Mouse (Mus musculus) limb, embryonic 15.5 days (tissue): ENCODE measurements at regions not wholly inside any gene's neighbourhood (a gene's known extent, or its start where the extent isn't known, plus 50 kb on each side); places are given as distances from the start of the nearest gene placed in this dataset.
"Not testable (repeated sequence)": the region's sequence is repeated elsewhere in the genome, so short reads cannot be mapped to it uniquely, and the experiment has no call there.

ENCODE experiments used
- ATAC-seq: fragments of 200-750 bp; cut with Nextera tagmentation; 2 replicates; pipeline ENCODE4 v1.8.0; 2017; ENCODE audit warnings: low read depth, moderate TSS enrichment; ENCODE audit not compliant: insufficient number of reproducible peaks, low FRiP score, low TSS enrichment
- H3K27ac ChIP-seq: fragments of 300-500 bp; sonication (generic); 2 replicates; pipeline ENCODE4 v1.5.1; 2015; ENCODE audit warnings: moderate library complexity, mild to moderate bottlenecking, inconsistent platforms
- H3K27me3 ChIP-seq: fragments of 300-500 bp; sonication (generic); 2 replicates; pipeline ENCODE4 v1.6.1; 2015; ENCODE audit warnings: inconsistent platforms
- H3K36me3 ChIP-seq: fragments of 300-500 bp; sonication (generic); 2 replicates; pipeline ENCODE4 v1.6.1; 2015; ENCODE audit warnings: inconsistent platforms
- H3K4me1 ChIP-seq: fragments of 300-500 bp; sonication (generic); 2 replicates; pipeline ENCODE4 v1.6.1; 2015; ENCODE audit warnings: inconsistent platforms
- H3K4me2 ChIP-seq: fragments of 300-500 bp; sonication (generic); 2 replicates; pipeline ENCODE4 v1.6.1; 2015; ENCODE audit warnings: mild to moderate bottlenecking, inconsistent platforms
- H3K4me3 ChIP-seq: fragments of 300-500 bp; sonication (generic); 2 replicates; pipeline ENCODE4 v1.5.1; 2015; ENCODE audit warnings: mild to moderate bottlenecking, inconsistent platforms
- H3K9ac ChIP-seq: fragments of 300-500 bp; sonication (generic); 2 replicates; pipeline ENCODE4 v1.6.1; 2015; ENCODE audit warnings: inconsistent platforms
- H3K9me3 ChIP-seq: fragments of 300-500 bp; sonication (generic); 2 replicates; pipeline ENCODE4 v1.6.1; 2016; ENCODE audit warnings: inconsistent platforms
- WGBS: fragments of 180-500 bp; shearing (Covaris S2); methylation state at CpG from one replicate; pipeline ENCODE4 v1.1.7; 2015; 5-methylcytosine and 5-hydroxymethylcytosine counted together

DNA sequence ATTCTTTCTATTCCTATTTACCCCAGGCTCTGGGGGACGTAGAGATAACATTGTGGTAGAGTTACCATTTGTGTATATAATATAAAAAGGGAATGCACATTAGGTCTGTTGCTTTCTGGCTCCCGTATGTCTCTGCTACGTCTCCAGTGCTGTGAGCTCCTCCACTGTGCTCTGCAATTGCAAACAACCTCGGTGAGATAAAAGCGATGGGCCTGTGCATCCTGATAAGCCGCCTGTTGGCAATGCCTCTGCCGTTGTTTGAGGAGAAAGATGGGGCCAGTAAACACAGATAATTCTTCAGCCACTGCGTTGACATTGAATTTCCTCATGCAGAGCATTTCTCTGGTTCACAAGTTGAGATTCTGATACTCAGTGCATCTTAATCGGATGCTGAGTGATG, 424.9 kb downstream of the Cbln4 start:
- H3K27me3 ChIP-seq: peaks cover 3% of the 10 kb centered on the region; the same call in 1 of the 2 replicates
- H3K36me3 ChIP-seq: no peaks in the 10 kb centered on the region
- no peaks in the 10 kb centered on the region for H3K9me3 ChIP-seq
- 73% methylated on average over 9 of the region's 9 CpGs for WGBS
- no peak overlapping the region for H3K27ac ChIP-seq
- no peaks in the 10 kb centered on the region for H3K4me1 ChIP-seq
- no peak overlapping the region for H3K4me3 ChIP-seq
- no peak overlapping the region for H3K9ac ChIP-seq
- ATAC-seq: no peak
- H3K4me2 ChIP-seq: no peak overlapping the region

DNA sequence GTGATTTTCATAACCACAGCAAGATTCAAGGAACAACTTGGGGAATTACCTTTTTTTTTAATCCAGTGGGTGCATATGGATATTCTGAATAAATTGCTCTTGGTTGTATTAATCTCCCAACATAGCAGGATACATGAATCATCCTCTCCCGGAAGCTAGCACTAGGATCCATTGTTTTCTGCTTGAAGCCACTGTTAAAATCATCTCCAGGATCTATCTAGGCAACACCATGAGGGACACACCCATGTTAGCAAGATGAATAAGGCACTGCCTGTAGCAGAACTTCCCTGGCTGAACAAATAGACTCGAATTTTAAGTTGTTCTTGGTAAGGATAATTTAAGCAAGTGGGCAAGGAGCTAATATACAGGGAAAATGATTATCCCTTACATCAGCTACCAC, 427.8 kb downstream of the Cbln4 start:
- no peaks in the 10 kb centered on the region for H3K9me3 ChIP-seq
- no peaks in the 10 kb centered on the region for H3K27me3 ChIP-seq
- no peak overlapping the region for H3K4me3 ChIP-seq
- no peaks in the 10 kb centered on the region for H3K36me3 ChIP-seq
- no peak overlapping the region for H3K27ac ChIP-seq
- H3K9ac ChIP-seq: no peak overlapping the region
- ATAC-seq: no peak
- H3K4me2 ChIP-seq: no peak overlapping the region
- WGBS: 68% methylated on average over 2 of the region's 2 CpGs
- H3K4me1 ChIP-seq: no peaks in the 10 kb centered on the region

DNA sequence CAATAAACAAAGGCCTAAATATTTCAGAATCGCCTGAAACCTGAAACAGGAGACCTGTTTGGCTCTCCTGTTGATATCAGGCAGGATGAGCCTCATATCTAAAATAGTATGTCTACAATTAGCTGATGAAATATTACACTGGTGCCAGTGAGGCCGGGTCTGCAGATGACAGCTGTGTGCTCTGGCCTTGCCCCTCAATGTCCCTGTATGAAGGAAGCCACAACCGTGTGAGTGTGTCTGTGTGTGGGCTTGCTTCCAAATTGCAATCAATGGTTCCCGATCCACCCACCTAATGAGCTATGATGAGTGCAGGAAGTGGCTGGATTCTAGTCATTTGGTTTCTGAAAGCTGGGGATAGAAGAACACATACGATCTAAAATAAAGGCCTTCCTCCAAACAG, 438.2 kb downstream of the Cbln4 start:
- Histone ChIP-seq H3K27me3 (no peaks in the 10 kb centered on the region), H3K9ac (no peak overlapping the region), H3K27ac (no peak overlapping the region), H3K36me3 (no peaks in the 10 kb centered on the region), H3K4me2 (no peak overlapping the region), H3K4me3 (no peak overlapping the region), H3K4me1 (no peaks in the 10 kb centered on the region), H3K9me3 (no peaks in the 10 kb centered on the region)
- ATAC-seq: no peak
- WGBS: 64% methylated on average over 5 of the region's 5 CpGs

DNA sequence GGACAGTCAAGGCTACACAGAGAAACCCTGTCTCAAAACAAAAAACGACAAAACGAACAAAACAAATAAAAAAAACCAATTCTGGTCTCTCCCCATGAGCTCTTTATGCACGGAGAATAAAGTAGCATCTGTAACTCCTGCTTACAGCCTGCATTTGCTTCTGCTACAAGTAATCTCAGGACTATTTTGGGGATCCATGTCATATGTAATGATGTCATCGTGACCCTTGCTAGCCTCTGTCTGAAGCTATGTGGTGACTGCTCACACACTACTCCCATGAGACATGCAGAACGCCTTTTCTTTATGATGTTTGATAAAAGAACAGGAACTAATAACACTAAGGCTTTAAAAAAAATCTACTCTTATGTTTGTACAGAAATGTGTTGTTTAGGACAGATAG, 448.0 kb downstream of the Cbln4 start:
- no peaks in the 10 kb centered on the region for H3K9me3 ChIP-seq
- no peaks in the 10 kb centered on the region for H3K4me1 ChIP-seq
- no peak overlapping the region for H3K27ac ChIP-seq
- H3K27me3 ChIP-seq: no peaks in the 10 kb centered on the region
- 64% methylated on average over 5 of the region's 5 CpGs for WGBS
- no peak overlapping the region for H3K4me3 ChIP-seq
- no peak for ATAC-seq
- no peaks in the 10 kb centered on the region for H3K36me3 ChIP-seq
- no peak overlapping the region for H3K9ac ChIP-seq
- H3K4me2 ChIP-seq: no peak overlapping the region

DNA sequence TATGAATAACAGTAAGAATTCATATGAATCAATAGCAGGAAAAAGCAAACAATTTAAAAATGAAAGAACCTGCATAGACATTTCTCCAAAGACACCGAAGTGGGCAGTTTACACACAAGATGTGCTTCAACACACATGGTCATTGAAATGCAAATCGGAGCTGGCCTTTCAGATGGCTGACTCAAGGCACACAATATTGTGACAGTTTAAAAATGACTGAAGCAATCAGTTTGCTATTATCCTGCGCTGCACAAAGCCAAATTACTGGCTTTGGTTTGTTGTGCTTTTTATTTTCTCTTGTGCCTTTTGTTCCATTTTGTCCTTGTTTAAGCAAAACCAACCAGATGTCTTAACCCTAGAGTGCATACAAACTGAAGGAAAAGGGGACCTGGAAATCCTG, 449.4 kb downstream of the Cbln4 start:
- 79% methylated on average over 3 of the region's 3 CpGs for WGBS
- H3K4me1 ChIP-seq: no peaks in the 10 kb centered on the region
- ATAC-seq: no peak
- H3K27ac ChIP-seq: no peak overlapping the region
- no peak overlapping the region for H3K9ac ChIP-seq
- no peaks in the 10 kb centered on the region for H3K36me3 ChIP-seq
- no peaks in the 10 kb centered on the region for H3K27me3 ChIP-seq
- H3K9me3 ChIP-seq: no peaks in the 10 kb centered on the region
- no peak overlapping the region for H3K4me3 ChIP-seq
- H3K4me2 ChIP-seq: no peak overlapping the region

- Histone ChIP-seq H3K27me3 (no peaks in the 10 kb centered on the region), H3K9ac (no peak overlapping the region)
- WGBS: 69% methylated on average over 6 of the region's 6 CpGs
These were observed 451.0 kb downstream of the Cbln4 start for GRCm38 (mm10) chr2:171592315-171592714.

DNA sequence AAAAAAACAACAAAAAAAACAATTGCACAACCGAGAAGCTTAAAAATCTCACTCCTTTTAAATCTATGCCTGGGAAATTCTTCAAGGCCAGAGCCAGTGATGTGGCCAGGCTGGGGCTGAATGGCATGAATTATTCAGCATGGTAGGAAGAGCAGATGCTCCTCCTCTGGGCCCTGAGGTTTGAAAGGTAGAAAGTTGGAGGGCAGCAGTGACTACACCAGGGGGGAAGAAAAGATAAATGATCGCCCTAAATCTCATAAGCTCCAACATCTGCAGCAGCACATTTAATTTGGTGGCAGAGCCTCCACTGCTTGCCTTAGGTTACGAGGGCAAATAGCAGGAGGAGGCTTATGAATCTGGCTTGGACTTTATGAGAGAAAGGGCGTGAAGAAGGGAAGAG, 455.1 kb downstream of the Cbln4 start:
- no peaks in the 10 kb centered on the region for H3K9me3 ChIP-seq
- H3K27me3 ChIP-seq: no peaks in the 10 kb centered on the region
- 32% methylated on average over 4 of the region's 4 CpGs for WGBS
- no peaks in the 10 kb centered on the region for H3K36me3 ChIP-seq
- no peak for ATAC-seq
- no peak overlapping the region for H3K9ac ChIP-seq
- no peak overlapping the region for H3K4me3 ChIP-seq
- H3K4me2 ChIP-seq: no peak overlapping the region
- no peak overlapping the region for H3K27ac ChIP-seq
- peaks cover 6% of the 10 kb centered on the region; the same call in 1 of the 2 replicates for H3K4me1 ChIP-seq

More at GRCm38 (mm10) chr2:171592315-171592714, 451.0 kb downstream of the Cbln4 start:
- H3K4me3 ChIP-seq: no peak overlapping the region
- no peaks in the 10 kb centered on the region for H3K9me3 ChIP-seq
- 0 out of 2 replicates have a peak, but pooled peaks cover 2% of the 10 kb centered on the region for H3K4me1 ChIP-seq
- no peak overlapping the region for H3K4me2 ChIP-seq
- H3K36me3 ChIP-seq: no peaks in the 10 kb centered on the region
- no peak for ATAC-seq
- H3K27ac ChIP-seq: no peak overlapping the region

- H3K36me3 ChIP-seq: no peaks in the 10 kb centered on the region
- H3K4me2 ChIP-seq: no peak overlapping the region
- H3K9ac ChIP-seq: no peak overlapping the region
- peaks cover 6% of the 10 kb centered on the region; the same call in 1 of the 2 replicates for H3K4me1 ChIP-seq
- no peaks in the 10 kb centered on the region for H3K27me3 ChIP-seq
- no peak for ATAC-seq
- 84% methylated on average over 9 of the region's 9 CpGs for WGBS
- no peak overlapping the region for H3K4me3 ChIP-seq
- no peaks in the 10 kb centered on the region for H3K9me3 ChIP-seq
- no peak overlapping the region for H3K27ac ChIP-seq
These were observed 455.6 kb downstream of the Cbln4 start for GRCm38 (mm10) chr2:171587635-171588034.

DNA sequence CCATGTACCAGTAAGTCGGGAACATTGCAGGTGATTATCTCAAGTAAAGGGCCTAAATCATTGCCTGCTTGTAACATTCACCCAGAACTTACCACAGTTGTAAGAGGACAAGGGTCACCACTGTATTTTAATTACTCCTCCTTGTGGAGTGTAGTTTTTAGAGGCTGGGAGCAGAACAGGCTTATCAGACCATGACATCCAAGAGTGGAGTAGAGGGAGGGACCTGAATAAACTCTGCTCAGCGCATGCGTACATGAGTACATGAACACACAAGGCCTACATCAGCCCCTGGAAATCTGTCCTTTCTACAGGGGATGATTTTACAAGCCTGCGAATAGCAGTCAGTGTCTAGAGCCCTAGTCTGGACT, 456.4 kb downstream of the Cbln4 start:
- Histone ChIP-seq H3K4me1 (peaks cover 6% of the 10 kb centered on the region; the same call in 1 of the 2 replicates), H3K27ac (no peak overlapping the region), H3K9me3 (no peaks in the 10 kb centered on the region), H3K4me3 (no peak overlapping the region), H3K27me3 (no peaks in the 10 kb centered on the region), H3K9ac (no peak overlapping the region), H3K36me3 (no peaks in the 10 kb centered on the region), H3K4me2 (no peak overlapping the region)
- 92% methylated on average over 4 of the region's 4 CpGs for WGBS
- no peak for ATAC-seq

GRCm38 (mm10) chr2:171586217-171586852, 456.9 kb downstream of the Cbln4 start:
- Histone ChIP-seq H3K36me3 (no peaks in the 10 kb centered on the region), H3K4me1 (peaks cover 6% of the 10 kb centered on the region; the same call in 1 of the 2 replicates), H3K4me2 (no peak overlapping the region), H3K4me3 (no peak overlapping the region), H3K27me3 (no peaks in the 10 kb centered on the region), H3K9me3 (no peaks in the 10 kb centered on the region), H3K9ac (no peak overlapping the region), H3K27ac (no peak overlapping the region)
- no peak for ATAC-seq
- WGBS: 72% methylated on average over 6 of the region's 6 CpGs

- no peak overlapping the region for H3K27ac ChIP-seq
- no peak overlapping the region for H3K4me2 ChIP-seq
- H3K36me3 ChIP-seq: no peaks in the 10 kb centered on the region
- no peak overlapping the region for H3K9ac ChIP-seq
- no peaks in the 10 kb centered on the region for H3K27me3 ChIP-seq
- H3K9me3 ChIP-seq: no peaks in the 10 kb centered on the region
- H3K4me1 ChIP-seq: 0 out of 2 replicates have a peak, but pooled peaks cover 3% of the 10 kb centered on the region
- WGBS: 73% methylated on average over 3 of the region's 3 CpGs
- no peak overlapping the region for H3K4me3 ChIP-seq
- no peak for ATAC-seq
These were observed 468.9 kb downstream of the Cbln4 start for GRCm38 (mm10) chr2:171574360-171574759.

DNA sequence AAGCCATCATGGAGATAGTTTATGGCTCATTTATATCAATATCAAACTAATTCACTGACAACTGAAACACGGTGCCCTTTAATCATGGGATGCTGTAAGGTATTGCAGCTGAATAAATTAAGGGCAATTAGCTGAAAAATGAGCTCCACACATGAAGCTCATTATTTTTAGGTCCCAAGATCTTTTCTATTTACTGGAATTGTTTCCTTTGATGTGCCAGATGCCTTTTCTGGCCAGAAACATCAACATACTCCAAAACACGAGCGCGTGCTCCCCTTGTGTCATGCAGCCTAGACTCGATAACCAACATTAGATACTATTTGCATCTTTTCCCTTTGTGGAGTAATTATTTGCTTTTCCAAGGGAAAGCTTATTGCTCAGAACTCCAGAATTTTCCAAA, 480.6 kb downstream of the Cbln4 start:
- 26% methylated on average over 5 of the region's 5 CpGs for WGBS

GRCm38 (mm10) chr2:171542768-171543167, 500.5 kb downstream of the Cbln4 start:
- not testable (repeated sequence) for H3K27me3 ChIP-seq, H3K27ac ChIP-seq, H3K9ac ChIP-seq, H3K4me3 ChIP-seq, ATAC-seq, H3K4me1 ChIP-seq, H3K9me3 ChIP-seq, H3K4me2 ChIP-seq, H3K36me3 ChIP-seq
- WGBS: 88% methylated on average over 18 of the region's 18 CpGs

More for the DNA sequence above, 480.6 kb downstream of the Cbln4 start:
- no peak overlapping the region for H3K27ac ChIP-seq
- no peak overlapping the region for H3K4me3 ChIP-seq
- H3K4me1 ChIP-seq: no peaks in the 10 kb centered on the region
- H3K27me3 ChIP-seq: no peaks in the 10 kb centered on the region
- H3K4me2 ChIP-seq: no peak overlapping the region
- H3K9me3 ChIP-seq: no peaks in the 10 kb centered on the region
- H3K36me3 ChIP-seq: no peaks in the 10 kb centered on the region
- no peak for ATAC-seq
- H3K9ac ChIP-seq: no peak overlapping the region
